19 mouse cellular contexts compared by ENCODE assay signal in genomic region chr16:38348217-38348761, GRCm38 (mm10). TPM values are rescaled to one million over a fixed set of nuclear protein-coding genes. Genes with fewer than 3 reads are reported as not detected.
DNase-seq lines count a peak whose midpoint lies in the region; ATAC-seq and TF ChIP-seq lines count a peak whose summit lies in the region.
"Had no signal": no experiment of that assay in that cellular context is flagged by ENCODE, and none has a peak within 500 bp of the region (broad histone marks: within the 10 kb centered on the region; RNA-seq: fewer than 3 reads in every experiment).

No protein-coding gene starts in this region.

- H3K4me3 ChIP-seq in gastrocnemius, adult 2 months = peak overlapping the region; percentile 83
- H3K4me3 ChIP-seq in megakaryocyte, embryonic 14.5 days (replicated peaks) = peak overlapping the region; percentile 95
- H3K4me3 ChIP-seq in heart, embryonic 15.5 days = no peak overlapping the region
- H3K4me3 ChIP-seq in liver, postnatal 0 days (ENCODE audit: low read depth, low read length) = peak overlapping the region; percentile 76

- intact Hi-C loops in gastrocnemius, adult 2 months (cut with DNase I) = no loop called here

- H3K27me3 ChIP-seq in megakaryocyte, embryonic 14.5 days (replicated peaks) = no peaks in the 10 kb centered on the region
- H3K27me3 ChIP-seq in heart, embryonic 15.5 days = no peaks in the 10 kb centered on the region
- H3K27me3 ChIP-seq in liver, postnatal 0 days (ENCODE audit: insufficient read depth, low read length) = no peaks in the 10 kb centered on the region
- H3K27me3 ChIP-seq: embryonic facial prominence, embryonic 15.5 days; limb, embryonic 15.5 days; Patski had no signal

- no peak overlapping the region for H3K9ac ChIP-seq in heart, embryonic 15.5 days
- peak overlapping the region; percentile 53 for H3K9ac ChIP-seq in liver, postnatal 0 days (replicated peaks)
- H3K9ac ChIP-seq: embryonic facial prominence, embryonic 15.5 days; limb, embryonic 15.5 days had no signal

- no peak for ATAC-seq in megakaryocyte, adult 5-6 weeks (ENCODE audit: poor library complexity, severe bottlenecking)
- no peak for ATAC-seq in heart, embryonic 15.5 days (replicated peaks; ENCODE audit: insufficient number of reproducible peaks, insufficient read depth, low FRiP score, low read depth)
- ATAC-seq in liver, postnatal 0 days = no peak
- ATAC-seq: forebrain, postnatal 0 days; Patski had no signal

- peak overlapping the region; percentile 63; the same call in 1 of the 2 replicates for H3K4me2 ChIP-seq in heart, embryonic 15.5 days
- peak overlapping the region; percentile 70 for H3K4me2 ChIP-seq in liver, postnatal 0 days (ENCODE audit: low read depth, low read length)

- H3K9me3 ChIP-seq in megakaryocyte, embryonic 14.5 days = no peaks in the 10 kb centered on the region
- no peaks in the 10 kb centered on the region for H3K9me3 ChIP-seq in heart, embryonic 15.5 days (replicated peaks)
- H3K9me3 ChIP-seq in liver, postnatal 0 days (ENCODE audit: low read length) = no peaks in the 10 kb centered on the region
- H3K9me3 ChIP-seq: embryonic facial prominence, embryonic 15.5 days; limb, embryonic 15.5 days had no signal

- 68% methylated on average over 9 of the region's 9 CpGs for WGBS in heart, embryonic 15.5 days
- 61% methylated on average over 9 of the region's 9 CpGs for WGBS in liver, postnatal 0 days (ENCODE audit: insufficient replicate concordance)

- TF ChIP-seq EP300 in liver, postnatal 0 days (IDR thresholded peaks at IDR 0.05; ENCODE audit: low read depth) = no peak

- no peak for DNase-seq in gastrocnemius, adult 2 months
- no peak for DNase-seq in gastrocnemius, postnatal 10 days
- DNase-seq in liver, postnatal 0 days = peak; percentile 11
- DNase-seq in embryo, embryonic 11 days = no peak
- no peak for DNase-seq in frontal cortex, postnatal 25 days (ENCODE audit: low spot score in 2 of 2)
- DNase-seq: adrenal gland, postnatal 25 days; cerebellum, adult 18-20 months; forebrain, postnatal 0 days; kidney, adult 11 months; right cerebral cortex, postnatal 25 days had no signal

- H3K27ac ChIP-seq in gastrocnemius, adult 2 months = peak overlapping the region; percentile 95; the same call in 1 of the 2 replicates
- no peak overlapping the region for H3K27ac ChIP-seq in heart, embryonic 15.5 days
- 0 out of 2 replicates have a peak overlapping the region, but pooled peaks have one; percentile 18 for H3K27ac ChIP-seq in liver, postnatal 0 days (ENCODE audit: low read depth)
- H3K27ac ChIP-seq: embryonic facial prominence, embryonic 15.5 days; limb, embryonic 15.5 days had no signal

- H3K36me3 ChIP-seq in megakaryocyte, embryonic 14.5 days (replicated peaks; ENCODE audit: low read length) = peaks cover 49% of the 10 kb centered on the region
- peaks cover 5% of the 10 kb centered on the region for H3K36me3 ChIP-seq in heart, embryonic 15.5 days
- peaks cover 37% of the 10 kb centered on the region for H3K36me3 ChIP-seq in liver, postnatal 0 days (replicated peaks; ENCODE audit: insufficient read depth, low read length)

- H3K4me1 ChIP-seq in megakaryocyte, embryonic 14.5 days = peaks cover 66% of the 10 kb centered on the region
- peaks cover 45% of the 10 kb centered on the region for H3K4me1 ChIP-seq in heart, embryonic 15.5 days (replicated peaks)
- peaks cover 14% of the 10 kb centered on the region for H3K4me1 ChIP-seq in liver, postnatal 0 days (ENCODE audit: insufficient read depth)

- no peak for TF ChIP-seq CTCF in gastrocnemius, adult 2 months (IDR thresholded peaks at IDR 0.05)
- no peak for TF ChIP-seq CTCF in liver, postnatal 0 days (IDR thresholded peaks at IDR 0.05; ENCODE audit: low read depth)

RNA-seq across cellular contexts. Expression of gene Gm21987, which starts 1.4 kb away (rescaled TPM):
- total RNA-seq in gastrocnemius, adult 2 months (2021) = not detected
- not detected for total RNA-seq in gastrocnemius, postnatal 10 days (2021)
- polyA plus RNA-seq in megakaryocyte, embryonic 14.5 days (2012; ENCODE audit: insufficient read depth, low replicate concordance) = 272 and 1,896 TPM in 2 replicates
- not detected in 2 replicates for total RNA-seq in megakaryocyte, adult 5-6 weeks (2015)
- not detected in 2 replicates for total RNA-seq in megakaryocyte, adult 5-6 weeks (2017)
- 3.2 and 4.1 TPM in 2 replicates for polyA plus RNA-seq in heart, embryonic 15.5 days (2015; fragmentation: Nextera tagmentation; extraction: Ambion mirVana)
- polyA plus RNA-seq in liver, postnatal 0 days (2015; fragmentation: Nextera tagmentation; extraction: Ambion mirVana) = not detected in 2 replicates
- total RNA-seq: adrenal gland, postnatal 25 days; forebrain, postnatal 0 days; granulocyte monocyte progenitor cell, adult 5-6 weeks; layer of hippocampus, postnatal 10 days had no signal
- polyA plus RNA-seq: embryonic facial prominence, embryonic 15.5 days; forebrain, postnatal 0 days; neural tube, embryonic 14.5 days; Patski had no signal

RNA-seq across cellular contexts. Expression of gene Cox17, which starts 1.5 kb away (rescaled TPM):
- total RNA-seq in gastrocnemius, adult 2 months (2021) = 100 to 1,000 TPM; 138 to 190 TPM
- total RNA-seq in gastrocnemius, postnatal 10 days (2021) = 100 to 1,000 TPM; 127 to 139 TPM
- 25.9 and 292 TPM in 2 replicates for polyA plus RNA-seq in megakaryocyte, embryonic 14.5 days (2012; ENCODE audit: insufficient read depth, low replicate concordance)
- 89.3 and 106 TPM in 2 replicates for total RNA-seq in megakaryocyte, adult 5-6 weeks (2015)
- total RNA-seq in megakaryocyte, adult 5-6 weeks (2017) = 210 and 268 TPM in 2 replicates
- polyA plus RNA-seq in heart, embryonic 15.5 days (2015; fragmentation: Nextera tagmentation; extraction: Ambion mirVana) = 224 and 350 TPM in 2 replicates
- polyA plus RNA-seq in liver, postnatal 0 days (2015; fragmentation: Nextera tagmentation; extraction: Ambion mirVana) = 274 and 276 TPM in 2 replicates

RNA-seq across cellular contexts. Expression of gene Maats1, which starts 6.3 kb away (rescaled TPM):
- total RNA-seq in gastrocnemius, adult 2 months (2021) = not detected
- under 1 TPM in 1 of 2 experiments, not detected in 1; 0.11 TPM for total RNA-seq in gastrocnemius, postnatal 10 days (2021)
- polyA plus RNA-seq in megakaryocyte, embryonic 14.5 days (2012; ENCODE audit: insufficient read depth, low replicate concordance) = not detected in 2 replicates
- not detected in 2 replicates for total RNA-seq in megakaryocyte, adult 5-6 weeks (2015)
- total RNA-seq in megakaryocyte, adult 5-6 weeks (2017) = not detected in 2 replicates
- 0.10 and 0.13 TPM in 2 replicates for polyA plus RNA-seq in heart, embryonic 15.5 days (2015; fragmentation: Nextera tagmentation; extraction: Ambion mirVana)
- 0.04 TPM in 1 of 2 replicates, not detected in the other for polyA plus RNA-seq in liver, postnatal 0 days (2015; fragmentation: Nextera tagmentation; extraction: Ambion mirVana)
- total RNA-seq: granulocyte monocyte progenitor cell, adult 5-6 weeks had no signal
- polyA plus RNA-seq: limb, embryonic 15.5 days had no signal

RNA-seq across cellular contexts. Expression of gene Popdc2, which starts 13.7 kb away (rescaled TPM):
- 10 to 100 TPM; 55.5 to 61.6 TPM for total RNA-seq in gastrocnemius, adult 2 months (2021)
- total RNA-seq in gastrocnemius, postnatal 10 days (2021) = 10 to 100 TPM; 56.0 to 67.3 TPM
- 2.8 and 5.0 TPM in 2 replicates for polyA plus RNA-seq in megakaryocyte, embryonic 14.5 days (2012; ENCODE audit: insufficient read depth, low replicate concordance)
- total RNA-seq in megakaryocyte, adult 5-6 weeks (2015) = 0.38 and 3.9 TPM in 2 replicates
- 1.8 TPM in 1 of 2 replicates, not detected in the other for total RNA-seq in megakaryocyte, adult 5-6 weeks (2017)
- polyA plus RNA-seq in heart, embryonic 15.5 days (2015; fragmentation: Nextera tagmentation; extraction: Ambion mirVana) = 327 and 350 TPM in 2 replicates
- 10.8 and 12.6 TPM in 2 replicates for polyA plus RNA-seq in liver, postnatal 0 days (2015; fragmentation: Nextera tagmentation; extraction: Ambion mirVana)
- total RNA-seq: granulocyte monocyte progenitor cell, adult 5-6 weeks had no signal

RNA-seq across cellular contexts. Expression of gene Nr1i2, which starts 53.7 kb away (rescaled TPM):
- not detected for total RNA-seq in gastrocnemius, adult 2 months (2021)
- not detected for total RNA-seq in gastrocnemius, postnatal 10 days (2021)
- polyA plus RNA-seq in megakaryocyte, embryonic 14.5 days (2012; ENCODE audit: insufficient read depth, low replicate concordance) = not detected in 2 replicates
- not detected in 2 replicates for total RNA-seq in megakaryocyte, adult 5-6 weeks (2015)
- total RNA-seq in megakaryocyte, adult 5-6 weeks (2017) = not detected in 2 replicates
- polyA plus RNA-seq in heart, embryonic 15.5 days (2015; fragmentation: Nextera tagmentation; extraction: Ambion mirVana) = 0.06 TPM in 1 of 2 replicates, not detected in the other
- 13.8 and 14.6 TPM in 2 replicates for polyA plus RNA-seq in liver, postnatal 0 days (2015; fragmentation: Nextera tagmentation; extraction: Ambion mirVana)
- total RNA-seq: adrenal gland, postnatal 25 days; forebrain, postnatal 0 days; granulocyte monocyte progenitor cell, adult 5-6 weeks; layer of hippocampus, postnatal 10 days had no signal
- polyA plus RNA-seq: embryonic facial prominence, embryonic 15.5 days; forebrain, postnatal 0 days; limb, embryonic 15.5 days; neural tube, embryonic 14.5 days had no signal
